Mouse (Mus musculus): ENCODE measurements around the gene Nabp1. TPM values are rescaled to one million over a fixed set of nuclear protein-coding genes. Genes with fewer than 3 reads are reported as not detected.
"Not testable (repeated sequence)": the region's sequence is repeated elsewhere in the genome, so short reads cannot be mapped to it uniquely, and the experiment has no call there.

Gene Nabp1
- total RNA-seq, 1 experiment from 2014 or later, result 169 TPM

DNA sequence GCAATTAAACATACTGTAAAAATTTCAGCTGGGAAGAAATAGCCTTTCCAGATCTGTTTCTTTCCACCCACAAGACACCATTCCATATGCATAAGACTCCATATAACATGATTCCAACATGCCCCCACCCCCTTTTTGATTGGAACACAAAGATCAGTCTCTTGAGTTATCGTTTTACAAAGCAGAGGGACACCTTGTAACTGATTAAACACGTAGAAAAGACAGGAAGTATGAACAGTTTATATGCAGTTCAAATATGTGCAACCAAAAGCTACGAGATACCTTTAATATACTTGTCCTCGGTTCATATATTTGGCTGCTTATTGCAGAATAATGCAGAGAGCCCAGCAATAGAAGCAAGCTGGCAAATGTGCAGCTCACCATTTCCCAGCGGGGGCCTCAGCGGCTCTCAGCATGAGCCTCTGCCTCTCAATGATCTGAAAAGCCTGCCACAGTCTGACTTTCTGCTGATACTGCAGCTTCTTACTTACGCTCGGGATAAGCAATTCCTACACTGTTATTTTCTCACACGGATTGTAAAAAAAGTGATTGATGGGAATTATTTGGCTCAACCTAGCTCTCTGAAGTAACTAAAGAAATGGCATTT is 32.3 kb downstream of the Nabp1 start:
- no peak for ATAC-seq (replicated peaks in 1 of 2; ENCODE audit: insufficient read depth in 1 of 2, low FRiP score in 2 of 2, low TSS enrichment in 1 of 2, low read depth in 1 of 2, poor library complexity in 2 of 2, severe bottlenecking in 2 of 2)

DNA sequence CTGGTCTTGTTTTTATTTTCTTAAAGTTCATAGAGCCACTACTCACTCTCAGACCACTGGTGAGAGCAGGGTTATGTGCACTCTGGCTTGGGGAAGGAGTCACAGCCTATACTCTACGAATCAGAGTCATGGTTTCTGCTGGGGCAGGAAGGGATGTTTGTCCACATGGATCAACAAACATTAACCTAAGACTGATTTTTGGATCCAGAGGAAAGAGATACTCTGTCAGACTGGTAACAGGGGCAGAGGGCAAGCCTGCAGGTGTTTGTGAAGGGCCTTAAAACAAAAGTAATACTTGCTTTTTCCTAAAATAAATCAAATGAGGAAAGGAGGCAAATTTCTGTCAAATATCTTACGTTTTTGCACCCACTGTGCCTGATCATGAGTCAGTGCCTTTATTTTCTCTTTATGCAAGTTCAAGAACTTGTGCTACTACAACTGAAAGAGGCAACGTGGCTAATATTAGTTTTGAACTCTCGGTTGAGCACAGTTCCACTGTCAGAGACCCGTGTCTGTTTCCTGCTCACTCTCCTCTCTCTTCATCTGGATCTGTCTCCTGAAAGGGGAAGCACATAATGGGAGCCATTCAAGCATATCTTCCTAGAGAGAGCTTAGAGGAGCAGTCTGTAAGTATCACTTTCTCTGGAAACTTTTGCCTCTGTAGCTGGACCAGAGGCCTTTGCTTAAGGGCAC is 32.9 kb downstream of the Nabp1 start:
- no peak for ATAC-seq (replicated peaks in 1 of 2; ENCODE audit: insufficient read depth in 1 of 2, low FRiP score in 2 of 2, low TSS enrichment in 1 of 2, low read depth in 1 of 2, poor library complexity in 2 of 2, severe bottlenecking in 2 of 2)

DNA sequence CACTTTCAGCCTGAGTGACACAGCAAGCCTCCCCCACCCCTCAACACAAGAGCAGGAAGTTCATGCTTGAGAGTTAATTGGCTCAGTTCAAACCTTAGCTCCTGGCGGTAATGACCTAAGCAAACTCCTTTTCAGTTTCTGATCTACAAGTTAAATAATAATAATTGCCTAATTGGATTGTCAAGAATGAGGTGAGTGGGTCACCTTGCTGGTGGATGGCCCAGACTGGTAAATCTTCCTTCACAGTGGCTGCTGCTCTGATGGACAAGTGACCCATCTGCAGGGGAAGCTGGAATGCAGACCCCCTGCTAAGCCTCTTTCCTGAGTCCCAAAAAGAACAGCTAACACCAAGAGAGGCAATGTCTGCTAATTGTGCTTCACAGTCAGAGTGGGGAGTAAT is 48.5 kb downstream of the Nabp1 start:
- no peak for ATAC-seq (replicated peaks in 1 of 2; ENCODE audit: insufficient read depth in 1 of 2, low FRiP score in 2 of 2, low TSS enrichment in 1 of 2, low read depth in 1 of 2, poor library complexity in 2 of 2, severe bottlenecking in 2 of 2)

DNA sequence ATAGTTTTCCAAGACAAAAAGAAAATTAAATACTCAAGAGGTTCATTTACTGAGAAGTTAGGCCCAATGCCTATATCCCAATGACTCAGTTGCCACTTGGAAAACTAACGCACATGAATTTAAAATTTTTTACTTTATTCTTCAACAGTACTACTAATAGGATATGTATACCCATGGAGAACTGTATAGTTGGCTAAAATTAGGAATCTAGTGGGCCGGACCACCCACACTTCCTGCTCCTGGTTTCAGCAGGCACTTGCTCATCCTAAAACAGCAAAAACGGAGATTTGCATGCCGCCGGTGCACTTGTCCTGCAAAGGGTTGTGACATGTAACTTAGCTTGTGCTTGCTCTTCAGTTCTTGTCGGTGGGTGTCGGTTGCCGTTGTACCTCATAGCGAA is 51.9 kb downstream of the Nabp1 start:
- ATAC-seq (replicated peaks in 1 of 2; ENCODE audit: insufficient read depth in 1 of 2, low FRiP score in 2 of 2, low TSS enrichment in 1 of 2, low read depth in 1 of 2, poor library complexity in 2 of 2, severe bottlenecking in 2 of 2), result no peak

DNA sequence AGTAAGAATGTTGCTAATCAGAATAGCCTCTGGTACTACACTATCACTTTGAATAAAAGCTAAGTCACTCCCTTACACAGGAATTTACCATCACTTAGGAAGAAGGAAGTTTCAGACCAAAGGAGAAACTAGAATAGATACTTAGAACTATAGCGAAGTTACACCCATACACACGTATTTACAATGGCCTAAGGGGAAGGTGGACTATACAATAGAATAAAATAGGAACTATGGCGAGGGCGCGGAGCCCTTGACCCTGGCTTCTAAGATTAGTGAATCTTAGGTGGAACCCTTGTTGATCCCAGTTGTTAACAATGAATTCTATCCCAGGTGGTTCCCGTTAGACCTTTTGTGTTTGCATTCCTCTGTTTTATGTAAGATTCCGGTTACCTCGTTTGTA is 57.2 kb downstream of the Nabp1 start:
- ATAC-seq (replicated peaks in 1 of 2; ENCODE audit: insufficient read depth in 1 of 2, low FRiP score in 2 of 2, low TSS enrichment in 1 of 2, low read depth in 1 of 2, poor library complexity in 2 of 2, severe bottlenecking in 2 of 2), result not testable (repeated sequence)

DNA sequence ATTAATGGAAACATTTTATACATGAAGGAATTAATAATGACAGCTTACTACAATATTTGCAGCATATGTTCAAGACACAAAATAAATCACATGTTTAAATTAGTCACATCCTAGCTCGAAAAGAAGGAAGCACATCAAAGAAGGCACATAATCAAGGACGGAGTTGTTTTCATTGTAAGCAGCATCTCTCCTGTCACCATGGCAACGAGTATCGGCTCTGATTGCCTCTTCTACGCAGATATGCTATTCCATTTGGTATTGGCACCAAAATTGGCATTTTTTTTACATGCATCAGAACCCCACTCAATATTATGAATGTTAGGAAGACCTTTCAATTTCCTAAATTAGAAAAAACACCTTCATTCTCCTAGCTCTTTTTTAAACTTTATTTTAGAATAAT is 59.5 kb downstream of the Nabp1 start:
- no peak for ATAC-seq (replicated peaks in 1 of 2; ENCODE audit: insufficient read depth in 1 of 2, low FRiP score in 2 of 2, low TSS enrichment in 1 of 2, low read depth in 1 of 2, poor library complexity in 2 of 2, severe bottlenecking in 2 of 2)

Other genes starting within 250 kb of the Nabp1 start
- gene Cavin2, start 189.3 kb downstream of the Nabp1 start, total RNA-seq (2017), result 8.6 TPM in 2 replicates